Mouse (Mus musculus) layer of hippocampus, adult 9-11 months (tissue): ENCODE results near the gene Ext2.

Experiments used
- DNase-seq: peaks from one replicate; pipeline ENCODE4 v3.0.0; 2022

Gene Ext2

DNA sequence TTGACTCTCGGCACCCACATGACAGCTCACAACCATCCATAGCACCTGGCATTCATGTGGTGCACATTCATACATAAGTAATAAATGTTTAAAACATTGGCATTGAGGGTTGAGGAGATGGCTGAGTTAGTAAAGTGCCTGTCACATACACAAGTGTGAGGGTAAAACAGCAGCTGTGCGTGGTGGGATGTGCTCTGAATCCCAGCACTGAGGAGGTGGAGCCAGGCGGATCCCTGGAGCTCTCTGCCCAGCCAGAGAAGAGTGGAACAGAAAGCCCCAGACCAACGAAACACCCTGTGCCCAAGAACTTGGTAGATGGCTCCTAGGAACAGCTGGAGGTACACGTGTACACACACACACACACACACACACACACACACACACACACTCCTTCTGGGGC is 156.9 kb downstream of the Ext2 start:
- DNase-seq = no peak

DNA sequence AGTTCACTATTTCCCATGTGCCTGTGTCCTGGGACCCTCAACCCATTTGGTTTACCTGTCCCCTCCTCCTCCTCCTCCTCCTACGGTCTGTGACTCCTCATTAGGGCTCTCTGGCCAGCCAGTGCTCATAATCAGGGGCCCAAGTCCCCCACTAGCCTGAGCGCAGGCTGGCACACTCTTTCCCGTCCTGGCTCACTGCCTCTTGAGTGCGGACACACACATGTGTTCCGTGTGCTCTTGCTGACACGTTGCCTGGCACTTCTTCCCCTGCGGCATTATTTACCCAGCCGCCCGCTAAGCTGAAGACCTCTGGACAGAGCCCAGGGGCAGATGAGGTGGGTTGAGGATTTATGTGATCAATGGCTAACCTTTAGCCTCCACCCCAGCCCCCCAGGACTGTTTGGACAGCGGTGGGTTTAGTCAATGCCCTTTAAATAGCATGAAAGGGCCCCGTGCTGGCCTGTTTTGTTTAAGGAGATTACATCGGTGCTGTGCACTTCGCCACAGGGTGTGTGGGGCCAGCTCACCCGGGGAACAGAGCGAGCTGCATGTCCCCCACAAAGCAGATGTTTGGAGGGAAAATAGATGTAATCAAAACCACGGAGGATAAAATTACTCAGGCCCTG is 160.0 kb downstream of the Ext2 start:
- no peak for DNase-seq

DNA sequence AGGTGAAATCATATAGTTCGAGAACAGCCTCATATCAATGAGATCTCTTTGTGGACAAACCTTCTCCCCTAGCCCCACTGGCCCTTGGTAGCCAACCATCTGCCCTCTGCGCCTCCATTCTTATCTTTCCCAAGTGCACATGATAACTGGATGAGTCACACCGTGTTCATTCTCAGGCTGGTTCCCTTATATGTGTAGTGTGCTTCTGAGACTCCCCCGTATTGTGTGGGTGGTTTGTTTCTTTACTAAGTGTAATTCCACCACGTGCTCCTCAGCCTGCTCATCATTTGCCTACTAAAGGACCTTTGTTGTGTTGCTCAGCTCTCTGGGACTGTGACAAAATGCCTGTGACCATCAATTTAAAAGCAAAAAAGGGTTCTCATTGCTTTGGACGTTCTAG is 161.3 kb downstream of the Ext2 start:
- no peak for DNase-seq

DNA sequence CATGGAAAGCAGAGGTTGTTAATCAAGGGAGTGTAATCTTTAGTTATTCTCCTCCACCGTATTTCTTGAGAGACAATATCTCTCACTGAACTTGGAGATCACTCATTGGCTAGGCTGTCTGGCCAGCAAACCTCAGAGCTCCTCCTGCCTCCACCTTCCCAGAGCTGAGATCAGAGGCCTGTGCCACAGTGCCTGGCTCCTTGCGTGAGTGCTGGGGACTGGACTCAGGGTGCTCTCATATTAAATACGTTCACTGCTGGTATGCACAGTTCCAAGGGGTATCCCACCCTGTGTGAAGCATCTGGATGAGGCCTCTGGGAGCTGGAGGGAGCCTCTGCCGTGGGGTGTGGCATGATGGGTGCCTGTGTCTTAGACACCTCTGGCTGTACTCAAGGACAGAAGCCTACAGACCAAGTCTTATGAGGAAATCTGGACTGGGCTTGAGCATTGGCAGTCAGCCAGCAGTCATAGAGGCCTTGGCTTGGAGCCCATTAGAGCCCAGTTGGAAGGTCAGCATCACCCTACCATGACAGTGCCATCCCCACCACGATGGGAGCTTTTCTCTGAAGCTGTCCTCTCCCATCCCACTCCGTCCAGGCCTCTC is 162.6 kb downstream of the Ext2 start:
- DNase-seq = no peak

DNA sequence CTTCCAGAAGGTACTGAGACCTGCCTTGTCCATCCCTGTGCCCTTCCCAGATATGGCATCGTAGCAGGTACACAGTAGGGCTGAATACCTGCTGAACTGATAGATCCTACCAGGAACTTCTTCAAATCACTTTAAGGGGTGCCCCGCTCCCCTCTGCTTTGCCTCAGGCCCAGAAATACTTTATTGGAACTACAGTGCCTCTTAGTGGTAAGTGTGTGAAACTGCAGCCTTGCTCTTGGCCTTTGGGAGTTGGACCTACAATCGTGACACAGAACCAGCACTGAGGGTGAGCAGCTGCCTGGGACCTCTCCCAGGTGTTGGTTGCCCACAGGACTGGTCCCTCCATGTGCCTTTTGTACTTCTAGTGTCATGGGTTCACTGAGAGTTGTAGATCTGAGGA is 163.4 kb downstream of the Ext2 start:
- DNase-seq = no peak

DNA sequence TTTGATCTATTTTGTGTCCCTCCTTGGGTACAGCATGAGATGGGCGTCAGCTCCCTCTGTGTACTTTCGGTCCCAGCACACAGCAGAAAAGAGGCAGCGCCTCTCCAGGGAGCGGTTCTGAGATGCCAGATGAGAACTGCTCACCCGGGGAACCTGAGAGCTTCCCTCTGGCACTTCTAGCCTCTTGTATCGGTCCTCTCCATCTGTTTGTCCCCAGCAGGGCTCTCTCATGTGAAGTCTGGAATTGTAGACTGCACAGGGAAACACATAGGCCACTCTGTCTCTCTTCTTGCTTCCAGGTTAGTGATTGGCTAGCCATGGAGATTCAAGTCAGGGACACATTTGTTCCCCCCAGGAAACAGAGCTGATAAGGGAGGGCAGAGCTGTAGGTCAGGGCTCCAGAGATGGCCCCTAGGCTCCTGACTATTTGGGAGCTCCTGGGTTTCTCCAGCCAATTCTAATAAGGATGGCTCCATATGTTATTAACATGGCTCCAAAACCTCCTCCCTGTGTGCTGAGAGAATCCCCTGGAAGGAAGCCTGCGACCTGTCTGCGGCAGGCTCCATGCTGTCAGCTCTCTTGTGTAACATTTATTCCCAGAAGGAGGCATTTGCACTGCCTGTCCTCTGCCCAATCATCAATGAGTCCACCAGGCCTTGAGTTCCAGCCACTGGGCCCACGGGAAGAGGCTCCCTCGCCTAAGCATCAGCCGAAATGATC is 167.9 kb downstream of the Ext2 start:
- no peak for DNase-seq

DNA sequence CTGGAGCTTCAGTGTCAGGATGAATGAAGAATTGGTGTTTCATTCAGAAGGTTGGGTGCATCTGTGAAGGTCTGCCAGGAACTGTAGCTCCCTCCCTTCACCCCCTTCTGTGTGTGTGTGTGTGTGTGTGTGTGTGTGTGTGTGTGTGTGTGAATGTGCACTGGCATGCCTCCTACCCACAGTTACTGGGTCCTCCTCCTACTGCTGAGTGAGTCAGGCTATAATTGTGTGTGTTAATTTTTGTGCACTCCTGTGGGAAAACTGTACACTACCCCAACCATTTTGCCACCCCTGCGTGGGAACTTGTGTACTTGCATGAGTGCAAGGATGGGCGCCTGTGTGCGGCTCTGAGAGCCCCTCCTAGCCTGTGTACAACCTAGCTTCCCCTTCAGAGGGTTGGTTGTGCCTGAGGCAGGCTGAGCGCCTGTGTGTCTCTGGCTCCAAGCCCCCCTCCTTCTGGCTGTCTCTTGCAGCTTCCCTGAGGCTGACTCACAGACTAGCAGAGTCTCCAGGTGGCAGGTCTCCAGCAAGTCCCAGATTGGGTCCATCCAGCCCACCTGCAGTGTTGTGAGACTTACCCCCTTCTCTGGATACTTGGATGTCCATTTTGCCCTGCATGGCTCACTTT is 173.0 kb downstream of the Ext2 start:
- DNase-seq = no peak

DNA sequence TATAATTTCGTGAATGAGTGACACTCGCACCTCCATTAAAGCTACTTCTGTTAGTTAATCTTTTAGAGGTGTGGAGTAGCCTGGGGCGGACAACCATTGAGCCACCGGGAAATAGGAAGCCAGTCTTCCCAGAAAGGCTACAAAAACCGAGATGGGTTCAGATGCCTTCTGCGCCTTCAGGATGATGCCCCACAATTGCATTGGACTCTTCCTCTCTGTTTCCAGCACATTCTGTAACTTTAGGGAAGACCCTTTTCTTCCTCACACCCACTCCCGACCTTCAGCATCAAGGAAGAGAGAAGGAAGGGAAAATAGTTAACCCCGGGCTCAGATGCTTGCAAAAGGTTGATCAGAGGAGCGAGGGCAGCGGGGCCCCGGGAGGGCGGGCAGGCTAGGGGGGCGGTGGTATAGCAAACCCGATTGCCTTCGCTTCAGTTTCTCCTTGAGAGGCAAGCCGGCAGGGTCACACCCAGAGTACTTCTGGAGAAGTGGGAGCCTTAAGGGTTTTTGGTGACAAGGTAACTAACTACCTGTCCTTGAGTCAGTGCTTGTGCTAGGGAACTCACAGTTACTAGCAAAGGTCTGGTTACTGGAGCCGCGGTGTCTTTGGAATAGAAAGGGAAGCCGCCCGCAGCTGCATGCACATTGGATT is 174.3 kb downstream of the Ext2 start:
- no peak for DNase-seq

DNA sequence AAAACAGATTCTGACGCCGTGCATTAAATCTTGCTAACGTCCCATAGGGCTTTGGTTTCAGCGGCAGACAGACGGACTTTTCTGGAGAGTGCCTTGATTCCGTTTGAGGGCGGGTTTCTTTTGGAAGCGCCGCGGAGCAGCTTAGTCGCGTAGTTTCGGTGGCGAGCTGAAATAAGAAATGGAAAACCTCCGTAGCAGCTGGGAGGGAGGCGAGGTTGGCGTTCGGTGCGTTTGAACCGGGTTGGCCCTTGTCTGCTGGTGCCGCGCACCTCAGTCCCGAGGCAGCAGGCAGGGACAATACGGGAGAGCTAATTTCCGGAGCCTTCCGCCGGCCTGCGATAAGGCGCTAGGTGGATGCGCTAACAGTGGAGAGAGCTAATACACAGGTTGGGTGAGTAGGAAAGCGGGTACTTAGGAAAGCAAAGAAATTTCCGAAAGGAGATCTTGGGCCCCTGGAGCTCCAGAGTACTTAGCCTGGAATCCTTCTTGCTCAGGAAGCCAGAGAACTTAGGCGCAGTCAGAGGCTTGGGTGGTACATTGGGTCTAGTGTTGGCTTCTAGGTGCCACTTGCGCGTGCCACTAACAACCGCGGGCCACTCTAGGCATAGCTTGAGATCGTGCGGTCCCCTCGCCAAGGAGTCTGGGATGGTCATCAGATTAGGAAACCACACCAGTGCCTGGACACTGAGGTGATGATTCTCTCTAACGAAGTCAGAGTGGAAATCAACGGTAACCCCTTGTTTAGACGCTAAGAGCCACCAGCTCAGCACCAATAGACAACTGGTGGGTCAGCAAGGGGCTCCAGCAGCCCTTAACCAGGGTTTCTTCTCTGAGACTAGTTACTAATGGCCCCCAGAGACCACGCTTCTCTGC is 175.1 kb downstream of the Ext2 start:
- no peak for DNase-seq

DNA sequence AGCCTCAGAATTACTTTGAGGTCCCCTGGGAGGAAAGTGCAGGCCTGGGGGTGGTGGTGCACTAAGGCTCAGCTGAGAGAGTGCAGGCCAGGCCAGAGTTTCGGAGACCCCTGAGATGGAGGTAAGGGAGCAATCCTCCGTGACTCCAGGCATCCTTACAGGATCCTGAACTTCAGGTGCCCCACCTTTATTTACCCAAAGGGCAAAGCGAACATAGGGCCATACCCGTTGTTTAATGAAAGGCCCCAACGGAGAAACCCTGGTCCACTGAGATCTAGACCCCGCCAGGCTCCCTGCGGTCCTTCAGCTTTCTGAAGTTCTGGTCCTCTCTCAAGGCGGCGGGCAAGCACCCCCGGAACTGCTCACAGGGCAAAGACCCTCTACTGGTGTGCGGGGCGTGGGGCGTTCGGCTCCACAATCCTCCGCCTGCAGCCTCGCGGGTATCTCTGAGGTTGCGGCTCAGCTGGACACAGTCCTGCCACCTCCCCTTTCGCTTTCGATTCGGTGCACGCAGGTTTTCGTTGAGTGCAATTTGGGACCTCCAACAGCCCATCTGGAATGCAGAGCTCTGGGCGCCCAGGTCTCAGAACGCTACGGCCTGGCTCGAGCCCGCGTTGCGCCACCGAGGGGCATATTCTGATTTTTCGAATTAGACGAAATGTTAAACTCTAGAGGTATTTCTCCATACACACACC is 176.6 kb downstream of the Ext2 start:
- DNase-seq = no peak

DNA sequence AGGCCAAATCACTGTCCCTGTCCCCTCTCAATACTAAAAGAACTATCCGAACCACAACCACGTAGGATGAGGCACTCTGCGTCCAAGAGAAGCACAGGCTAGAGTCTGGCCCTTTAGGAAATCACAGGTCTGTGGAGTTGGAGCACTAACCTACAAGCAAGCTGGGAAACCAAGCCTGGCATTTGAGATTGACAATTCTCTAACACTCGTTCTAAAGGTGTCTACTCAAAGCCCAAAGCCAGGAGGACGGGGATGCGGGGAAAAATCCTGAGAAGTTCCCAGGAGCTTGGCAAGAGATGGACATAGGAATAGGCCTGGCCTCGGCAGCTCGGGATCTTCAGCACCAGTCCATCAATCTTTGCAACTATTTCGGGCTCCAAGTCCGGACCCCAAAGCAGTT is 177.2 kb downstream of the Ext2 start:
- DNase-seq = no peak

DNA sequence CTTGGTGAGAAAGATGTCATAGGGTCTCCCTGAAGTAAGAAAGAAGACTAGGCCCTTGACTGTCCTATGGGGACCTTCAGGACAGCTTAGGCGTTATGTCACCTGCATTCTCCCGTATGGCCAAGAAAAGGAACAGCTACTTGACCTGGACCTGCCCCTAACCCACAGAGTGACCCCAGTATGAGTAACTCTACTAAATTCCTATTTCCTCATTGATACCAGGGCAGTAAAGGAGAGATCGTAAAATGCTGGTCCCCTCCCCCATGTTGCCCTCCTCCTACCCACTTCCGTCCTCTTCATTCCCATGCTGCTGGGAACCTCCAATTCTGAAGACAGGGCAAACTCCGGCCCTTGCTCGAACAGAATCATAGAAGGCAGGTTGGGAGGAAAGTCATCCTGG is 177.6 kb downstream of the Ext2 start:
- DNase-seq = no peak

DNA sequence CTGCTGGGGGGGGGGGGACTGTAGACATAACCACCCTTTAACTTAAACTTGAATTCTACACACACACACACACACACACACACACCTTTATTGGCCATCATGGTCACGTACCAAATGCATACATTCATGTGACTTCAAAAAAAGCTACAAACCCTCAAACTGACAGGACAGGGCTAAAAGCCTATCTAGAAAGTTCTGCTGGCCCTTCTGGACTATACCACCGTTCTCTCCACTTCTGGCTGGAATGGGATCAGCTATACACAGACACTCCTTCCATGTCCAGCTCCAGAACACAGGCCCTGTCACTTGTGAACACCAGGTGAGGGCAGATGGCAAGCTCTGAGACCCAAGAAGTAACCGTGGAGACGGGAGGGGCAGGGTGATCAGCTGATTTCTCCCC is 178.1 kb downstream of the Ext2 start:
- no peak for DNase-seq

DNA sequence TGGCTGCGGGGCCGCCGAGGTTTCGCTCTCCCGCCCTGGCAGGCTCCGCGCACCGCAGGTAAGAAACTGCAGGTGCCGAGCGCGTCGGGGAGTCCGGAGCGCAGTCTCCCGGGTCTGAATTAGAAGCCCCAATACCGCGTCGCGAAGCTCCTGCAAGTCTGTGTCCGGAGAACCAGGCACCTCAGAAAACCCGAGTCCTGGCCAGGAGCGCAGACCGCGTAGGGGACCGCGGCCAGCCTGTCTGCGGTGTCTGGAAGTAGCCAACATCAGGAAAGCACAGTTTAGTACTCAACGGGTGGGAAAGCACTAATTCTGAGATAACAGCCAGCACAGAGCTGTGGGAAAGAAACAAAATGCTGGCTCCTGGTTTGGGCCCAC is 179.0 kb downstream of the Ext2 start:
- DNase-seq = no peak

DNA sequence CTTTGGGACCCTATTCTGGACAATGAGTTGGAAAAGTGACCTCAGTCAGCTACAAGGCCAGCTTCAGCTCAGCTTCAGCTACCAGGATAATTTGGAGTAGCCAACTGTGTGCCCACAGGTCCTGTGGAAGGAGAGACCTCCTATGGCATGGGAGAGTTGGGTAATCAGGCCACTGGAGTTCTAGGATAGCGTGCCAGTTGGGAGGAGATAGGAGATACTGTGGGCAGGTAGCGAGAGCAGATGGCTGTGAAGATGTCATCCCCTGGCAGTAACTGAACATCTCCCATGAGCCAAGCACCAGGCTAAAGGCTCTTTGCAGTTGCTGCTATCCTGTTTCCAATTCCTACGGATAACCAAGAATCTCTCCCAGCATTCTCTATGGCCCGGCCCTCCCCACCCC is 187.8 kb downstream of the Ext2 start:
- no peak for DNase-seq

DNA sequence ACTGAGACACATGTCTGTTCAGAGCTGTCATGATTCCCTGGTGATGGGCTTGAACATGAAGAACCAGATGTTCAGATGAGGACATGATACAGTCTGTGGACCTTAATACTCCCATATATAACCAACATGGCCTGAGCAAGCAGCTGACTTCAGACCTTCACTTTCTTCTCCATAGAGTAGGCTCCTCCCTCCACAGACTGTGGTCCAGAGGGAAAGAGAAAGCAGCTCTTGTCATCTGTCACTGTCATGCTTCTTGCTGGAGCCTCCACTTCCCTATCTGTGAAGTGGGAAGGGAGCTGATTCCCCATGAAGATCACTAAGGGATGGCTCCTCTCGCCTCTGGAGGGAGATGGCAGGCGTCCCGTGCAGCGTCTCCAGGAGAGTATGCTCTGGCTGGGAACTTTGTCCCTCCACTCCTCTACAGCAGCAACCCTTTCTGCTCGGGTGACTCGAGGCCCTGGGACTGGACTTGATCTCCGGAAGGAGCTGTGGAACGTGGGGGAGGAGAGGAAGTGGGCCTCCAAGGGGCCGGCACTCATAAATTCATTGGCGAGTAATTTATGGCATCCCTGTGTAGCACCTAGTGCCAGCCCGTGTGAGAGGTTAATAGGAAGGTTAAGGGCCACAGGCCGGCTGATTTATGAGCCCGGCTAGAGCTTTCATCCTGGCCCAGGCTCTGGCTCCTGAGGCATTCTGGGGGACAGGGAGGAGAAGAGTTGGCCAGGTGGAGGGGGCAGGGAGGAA is 197.5 kb downstream of the Ext2 start:
- no peak for DNase-seq

DNA sequence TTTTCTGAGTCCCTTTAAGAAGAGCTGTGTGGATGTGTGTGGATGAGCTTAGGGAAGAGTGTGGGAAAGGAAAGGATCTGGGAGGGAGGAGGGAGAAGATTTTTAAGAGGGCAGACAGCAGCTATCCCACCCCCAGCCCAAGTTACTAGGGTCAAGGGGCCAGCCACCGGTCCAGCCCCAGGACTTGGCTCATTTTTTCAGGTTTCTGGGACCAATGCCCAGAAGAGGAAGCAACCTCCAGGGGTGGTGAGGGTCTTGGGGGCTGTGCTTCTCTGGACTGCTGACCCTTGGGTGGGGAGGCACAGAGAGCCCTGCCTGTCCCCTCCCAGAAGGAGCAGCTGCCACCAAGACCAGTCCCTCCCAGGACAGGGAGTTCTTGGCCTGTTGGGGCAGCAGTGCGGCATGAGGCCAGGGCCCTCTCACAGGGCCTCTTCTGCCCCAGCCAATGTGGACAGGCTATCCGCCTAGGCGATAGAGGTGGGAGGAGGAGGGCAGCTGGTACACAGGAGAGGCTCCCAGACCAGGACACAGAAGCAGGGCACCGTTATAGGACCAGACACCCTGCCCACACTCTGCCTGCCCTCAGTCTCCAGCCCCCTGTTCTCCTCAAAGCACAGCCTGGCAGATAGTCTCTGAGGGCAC is 203.0 kb downstream of the Ext2 start:
- DNase-seq = no peak

DNA sequence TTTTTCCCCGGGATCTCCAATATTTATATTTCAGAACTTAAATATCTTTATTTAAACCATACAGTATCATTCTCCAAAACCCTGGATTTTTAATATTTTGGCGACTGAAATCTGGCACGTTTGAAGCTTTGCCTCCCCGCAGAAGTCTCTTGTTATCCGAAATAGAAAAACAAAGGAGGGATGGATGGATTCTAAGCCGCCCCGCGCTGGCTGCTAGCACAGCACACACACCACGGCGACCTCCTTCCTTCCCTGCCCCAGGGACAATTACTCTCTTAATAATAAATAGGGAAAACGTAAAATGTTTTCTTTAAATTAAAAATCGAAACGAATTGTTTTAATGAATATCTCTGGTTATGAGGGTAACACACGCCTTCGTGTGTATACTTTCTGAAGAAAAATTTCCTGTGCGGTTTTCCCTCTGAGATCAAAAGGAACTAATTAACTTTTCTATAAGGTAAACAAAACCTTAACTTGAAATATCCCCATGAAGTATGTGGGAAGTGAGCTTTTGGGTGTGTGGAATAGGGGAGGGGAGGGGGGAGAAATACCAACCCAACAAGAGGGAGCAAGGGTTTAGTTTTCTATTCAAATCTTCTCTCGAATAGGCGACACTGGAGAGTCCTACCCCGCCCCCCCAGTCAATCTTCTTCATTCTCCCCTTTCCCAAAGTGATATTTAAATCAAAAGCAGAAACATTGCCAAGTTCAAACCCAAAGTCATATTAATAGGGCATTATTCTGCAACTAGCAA is 203.7 kb downstream of the Ext2 start:
- DNase-seq = no peak

DNA sequence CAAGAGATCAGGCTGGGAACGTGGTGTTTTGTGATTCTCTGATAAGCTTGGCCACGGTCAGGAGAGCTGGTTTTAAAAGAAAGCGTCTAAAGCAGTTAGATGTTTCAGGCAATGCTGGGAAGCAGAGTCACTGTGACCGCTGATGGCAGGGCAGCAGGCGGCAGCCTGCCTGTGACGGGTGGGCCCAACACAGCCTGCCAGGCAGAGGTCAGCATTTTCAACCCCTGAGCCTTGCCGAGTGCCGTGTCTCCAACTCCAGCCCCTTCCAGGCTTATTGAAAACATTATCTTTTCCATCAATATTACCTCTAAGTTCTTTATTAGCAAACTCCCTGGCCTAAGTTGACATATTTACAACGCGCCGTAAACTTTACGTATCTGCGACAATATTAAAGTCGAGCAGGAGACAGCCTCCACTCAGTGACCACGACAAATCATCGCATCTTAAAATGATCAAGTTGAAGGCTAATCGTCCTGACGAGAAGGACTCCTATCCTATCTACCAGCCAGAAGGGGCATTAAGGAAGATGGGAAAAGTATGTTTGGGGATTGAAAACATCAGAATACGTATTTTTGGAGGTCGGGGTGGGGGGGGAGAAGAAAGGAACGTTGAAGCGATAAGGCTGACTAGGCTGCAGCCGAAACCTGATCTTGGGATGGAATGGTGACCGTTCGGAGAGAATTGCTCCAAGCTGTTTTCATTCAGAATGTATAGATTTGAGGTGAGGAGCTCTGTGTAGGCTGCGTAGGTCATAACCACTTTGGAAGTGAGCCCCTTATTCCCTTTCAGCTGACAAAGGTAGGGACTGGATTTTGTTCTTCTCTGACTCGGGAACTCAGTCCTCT is 206.3 kb downstream of the Ext2 start:
- no peak for DNase-seq
